Mouse (Mus musculus) fibroblast of lung, adult 2 months (primary cell): ENCODE measurements around the gene Vpreb1.
A peak's percentile ranks its signal among the peaks of the same experiment; 100 is the strongest.
"Not testable (repeated sequence)": the region's sequence is repeated elsewhere in the genome, so short reads cannot be mapped to it uniquely, and the experiment has no call there.

Experiments
- DNase-seq: peaks from one replicate; pipeline ENCODE4 v3.0.0-alpha.2; 2011; ENCODE audit warnings: low read depth

Vpreb1 gene

GRCm38 (mm10) chr16:16870617-16871331 is at the start of gene Vpreb1, which contains the start of gene Top3b:
Gene Vpreb1, minus strand, starts transcription at chr16:16870843.
Gene Top3b, plus strand, starts transcription at chr16:16870736.
- peak; percentile 92 for DNase-seq

GRCm38 (mm10) chr16:16918441-16919117 is 47.9 kb upstream of the Vpreb1 start:
- no peak for DNase-seq

GRCm38 (mm10) chr16:16913440-16913839 is 42.8 kb upstream of the Vpreb1 start:
- no peak for DNase-seq

GRCm38 (mm10) chr16:16911641-16912597 is 41.3 kb upstream of the Vpreb1 start:
- no peak for DNase-seq

- DNase-seq, result no peak
These were observed 37.2 kb upstream of the Vpreb1 start for GRCm38 (mm10) chr16:16907799-16908198.

GRCm38 (mm10) chr16:16903188-16903587 is 32.5 kb upstream of the Vpreb1 start:
- no peak for DNase-seq

GRCm38 (mm10) chr16:16902329-16902728 is 31.7 kb upstream of the Vpreb1 start:
- no peak for DNase-seq

GRCm38 (mm10) chr16:16897056-16897584 is 26.5 kb upstream of the Vpreb1 start:
- DNase-seq, result no peak

- DNase-seq, result peak; percentile 90
These were observed 25.9 kb upstream of the Vpreb1 start, which contains the start of gene Ppm1f for GRCm38 (mm10) chr16:16896382-16897055. Gene Ppm1f, plus strand, starts transcription at chr16:16896469.

GRCm38 (mm10) chr16:16896015-16896381 is 25.4 kb upstream of the Vpreb1 start:
- no peak for DNase-seq

GRCm38 (mm10) chr16:16892366-16892765 is 21.7 kb upstream of the Vpreb1 start:
- no peak for DNase-seq

- DNase-seq, result no peak
These were observed 17.7 kb upstream of the Vpreb1 start for GRCm38 (mm10) chr16:16888341-16888740.

GRCm38 (mm10) chr16:16879025-16879424 is 8.4 kb upstream of the Vpreb1 start:
- no peak for DNase-seq

- DNase-seq, result no peak
These were observed 414 bp downstream of the Vpreb1 start for GRCm38 (mm10) chr16:16870241-16870616.

GRCm38 (mm10) chr16:16865696-16866561 is 4.7 kb downstream of the Vpreb1 start:
- DNase-seq, result peak; percentile 46

GRCm38 (mm10) chr16:16865217-16865616 is 5.4 kb downstream of the Vpreb1 start:
- no peak for DNase-seq

- no peak for DNase-seq
These were observed 6.7 kb downstream of the Vpreb1 start, which contains the start of gene Igll1 for GRCm38 (mm10) chr16:16863978-16864377. Gene Igll1, minus strand, starts transcription at chr16:16863985.

GRCm38 (mm10) chr16:16862288-16862687 is 8.4 kb downstream of the Vpreb1 start:
- no peak for DNase-seq

GRCm38 (mm10) chr16:16856731-16857476 is 13.7 kb downstream of the Vpreb1 start:
- DNase-seq, result no peak

- not testable (repeated sequence) for DNase-seq
These were observed 14.6 kb downstream of the Vpreb1 start for GRCm38 (mm10) chr16:16856054-16856453.
